Mouse (Mus musculus): ENCODE measurements around the gene Stau1. TPM values are rescaled to one million over a fixed set of nuclear protein-coding genes. Genes with fewer than 3 reads are reported as not detected.
"Not testable (repeated sequence)": the region's sequence is repeated elsewhere in the genome, so short reads cannot be mapped to it uniquely, and the experiment has no call there.

Gene Stau1
- polyA plus RNA-seq, 1 experiment from 2014 or later: 88.7 TPM

GRCm38 (mm10) chr2:167009483-167009882, 13.4 kb upstream of the Stau1 start:
- Histone ChIP-seq H3K27ac (no peak overlapping the region), H3K4me2 (no peak overlapping the region), H3K4me1 (0 out of 2 replicates have a peak, but pooled peaks cover under 1% of the 10 kb centered on the region), H3K9me3 (replicated peaks) (no peaks in the 10 kb centered on the region), H3K9ac (no peak overlapping the region), H3K36me3 (no peaks in the 10 kb centered on the region), H3K4me3 (replicated peaks) (no peak overlapping the region), H3K27me3 (no peaks in the 10 kb centered on the region)
- WGBS: 77% methylated on average over 4 of the region's 4 CpGs
- ATAC-seq (replicated peaks; ENCODE audit: low FRiP score): no peak

- H3K36me3 ChIP-seq; H3K27me3 ChIP-seq; H3K4me1 ChIP-seq; H3K4me3 ChIP-seq (replicated peaks); H3K9ac ChIP-seq; H3K9me3 ChIP-seq (replicated peaks); H3K27ac ChIP-seq; H3K4me2 ChIP-seq; ATAC-seq (replicated peaks; ENCODE audit: low FRiP score): not testable (repeated sequence)
- 79% methylated on average over 4 of the region's 4 CpGs for WGBS
These were observed 11.5 kb upstream of the Stau1 start for GRCm38 (mm10) chr2:167007565-167007964.

GRCm38 (mm10) chr2:167007001-167007491, 10.9 kb upstream of the Stau1 start:
- Histone ChIP-seq H3K27me3 (no peaks in the 10 kb centered on the region), H3K36me3 (no peaks in the 10 kb centered on the region), H3K9ac (no peak overlapping the region), H3K4me1 (no peaks in the 10 kb centered on the region), H3K4me3 (replicated peaks) (no peak overlapping the region), H3K9me3 (replicated peaks) (no peaks in the 10 kb centered on the region), H3K4me2 (no peak overlapping the region), H3K27ac (no peak overlapping the region)
- ATAC-seq (replicated peaks; ENCODE audit: low FRiP score): no peak
- WGBS: 71% methylated on average over 13 of the region's 13 CpGs

- H3K9me3 ChIP-seq (replicated peaks): no peaks in the 10 kb centered on the region
- no peaks in the 10 kb centered on the region for H3K27me3 ChIP-seq
- H3K36me3 ChIP-seq: no peaks in the 10 kb centered on the region
- H3K27ac ChIP-seq: no peak overlapping the region
- H3K4me3 ChIP-seq (replicated peaks): no peak overlapping the region
- no peak overlapping the region for H3K9ac ChIP-seq
- ATAC-seq (replicated peaks; ENCODE audit: low FRiP score): no peak
- no peak overlapping the region for H3K4me2 ChIP-seq
- no peaks in the 10 kb centered on the region for H3K4me1 ChIP-seq
- WGBS: 90% methylated on average over 2 of the region's 2 CpGs
These were observed 10.3 kb upstream of the Stau1 start for GRCm38 (mm10) chr2:167006355-167006754.

- no peak overlapping the region for H3K27ac ChIP-seq
- H3K9me3 ChIP-seq (replicated peaks): no peaks in the 10 kb centered on the region
- 43% methylated on average over 8 of the region's 8 CpGs for WGBS
- no peak overlapping the region for H3K9ac ChIP-seq
- no peaks in the 10 kb centered on the region for H3K27me3 ChIP-seq
- H3K4me3 ChIP-seq (replicated peaks): no peak overlapping the region
- no peaks in the 10 kb centered on the region for H3K36me3 ChIP-seq
- ATAC-seq (replicated peaks; ENCODE audit: low FRiP score): no peak
- no peaks in the 10 kb centered on the region for H3K4me1 ChIP-seq
- no peak overlapping the region for H3K4me2 ChIP-seq
These were observed 8.2 kb upstream of the Stau1 start for GRCm38 (mm10) chr2:167004099-167004854.

GRCm38 (mm10) chr2:167001486-167001885, 5.4 kb upstream of the Stau1 start:
- Histone ChIP-seq H3K27me3 (no peaks in the 10 kb centered on the region), H3K9ac (no peak overlapping the region), H3K4me2 (no peak overlapping the region), H3K27ac (no peak overlapping the region), H3K4me1 (peaks cover 4% of the 10 kb centered on the region; the same call in 1 of the 2 replicates), H3K4me3 (replicated peaks) (no peak overlapping the region), H3K9me3 (replicated peaks) (no peaks in the 10 kb centered on the region), H3K36me3 (no peaks in the 10 kb centered on the region)
- no peak for ATAC-seq (replicated peaks; ENCODE audit: low FRiP score)
- 82% methylated on average over 9 of the region's 9 CpGs for WGBS

GRCm38 (mm10) chr2:166996533-166996894, 415 bp upstream of the Stau1 start:
- H3K9ac ChIP-seq: peak overlapping the region; percentile 95
- H3K27me3 ChIP-seq: no peaks in the 10 kb centered on the region
- H3K36me3 ChIP-seq: no peaks in the 10 kb centered on the region
- peak; percentile 13; the same call in 1 of the 2 replicates for ATAC-seq (replicated peaks; ENCODE audit: low FRiP score)
- H3K4me3 ChIP-seq (replicated peaks): peak overlapping the region; percentile 91
- peak overlapping the region; percentile 86 for H3K27ac ChIP-seq
- 40% methylated on average over 8 of the region's 8 CpGs for WGBS
- peak overlapping the region; percentile 87 for H3K4me2 ChIP-seq
- no peaks in the 10 kb centered on the region for H3K9me3 ChIP-seq (replicated peaks)
- peaks cover 39% of the 10 kb centered on the region for H3K4me1 ChIP-seq

GRCm38 (mm10) chr2:166995021-166995795, 891 bp downstream of the Stau1 start:
- peak overlapping the region; percentile 95 for H3K27ac ChIP-seq

GRCm38 (mm10) chr2:166991945-166992344, 4.2 kb downstream of the Stau1 start:
- Histone ChIP-seq H3K27me3 (no peaks in the 10 kb centered on the region), H3K4me1 (peaks cover 57% of the 10 kb centered on the region), H3K4me2 (no peak overlapping the region), H3K4me3 (replicated peaks) (no peak overlapping the region), H3K36me3 (no peaks in the 10 kb centered on the region), H3K27ac (no peak overlapping the region), H3K9me3 (replicated peaks) (no peaks in the 10 kb centered on the region), H3K9ac (no peak overlapping the region)
- no peak for ATAC-seq (replicated peaks; ENCODE audit: low FRiP score)

More at GRCm38 (mm10) chr2:166995021-166995795, 891 bp downstream of the Stau1 start:
- Histone ChIP-seq H3K9ac (peak overlapping the region; percentile 95), H3K4me2 (peak overlapping the region; percentile 87), H3K27me3 (no peaks in the 10 kb centered on the region), H3K9me3 (replicated peaks) (no peaks in the 10 kb centered on the region), H3K36me3 (no peaks in the 10 kb centered on the region), H3K4me3 (replicated peaks) (peak overlapping the region; percentile 91), H3K4me1 (peaks cover 47% of the 10 kb centered on the region)
- WGBS: 2% methylated on average over 28 of the region's 28 CpGs
- peak; percentile 15; the same call in 1 of the 2 replicates for ATAC-seq (replicated peaks; ENCODE audit: low FRiP score)

- Histone ChIP-seq H3K4me2 (no peak overlapping the region), H3K27me3 (no peaks in the 10 kb centered on the region), H3K27ac (no peak overlapping the region), H3K4me1 (peaks cover 51% of the 10 kb centered on the region), H3K9me3 (replicated peaks) (no peaks in the 10 kb centered on the region), H3K9ac (no peak overlapping the region), H3K36me3 (no peaks in the 10 kb centered on the region), H3K4me3 (replicated peaks) (no peak overlapping the region)
- WGBS: 77% methylated on average over 7 of the region's 7 CpGs
- ATAC-seq (replicated peaks; ENCODE audit: low FRiP score): no peak
These were observed 5.2 kb downstream of the Stau1 start for GRCm38 (mm10) chr2:166990861-166991260.

- Histone ChIP-seq H3K27me3 (no peaks in the 10 kb centered on the region), H3K9ac (no peak overlapping the region), H3K36me3 (no peaks in the 10 kb centered on the region), H3K4me3 (replicated peaks) (no peak overlapping the region), H3K4me2 (no peak overlapping the region), H3K4me1 (no peaks in the 10 kb centered on the region), H3K9me3 (replicated peaks) (no peaks in the 10 kb centered on the region), H3K27ac (no peak overlapping the region)
- no peak for ATAC-seq (replicated peaks; ENCODE audit: low FRiP score)
- 88% methylated on average over 4 of the region's 4 CpGs for WGBS
These were observed 12.7 kb downstream of the Stau1 start for GRCm38 (mm10) chr2:166983351-166983894.

- no peak overlapping the region for H3K9ac ChIP-seq
- no peak overlapping the region for H3K27ac ChIP-seq
- no peaks in the 10 kb centered on the region for H3K9me3 ChIP-seq (replicated peaks)
- H3K36me3 ChIP-seq: no peaks in the 10 kb centered on the region
- ATAC-seq (replicated peaks; ENCODE audit: low FRiP score): no peak
- H3K27me3 ChIP-seq: no peaks in the 10 kb centered on the region
- H3K4me3 ChIP-seq (replicated peaks): no peak overlapping the region
- H3K4me2 ChIP-seq: no peak overlapping the region
- 79% methylated on average over 2 of the region's 2 CpGs for WGBS
- H3K4me1 ChIP-seq: peaks cover 19% of the 10 kb centered on the region
These were observed 15.9 kb downstream of the Stau1 start for GRCm38 (mm10) chr2:166980161-166980560.
